Mouse (Mus musculus): ENCODE data around the gene Tmcc2.

Tmcc2 gene

GRCm38 (mm10) chr1:132328565-132328964 is 62.5 kb downstream of the Tmcc2 start:
- Histone ChIP-seq H3K27me3 (ENCODE audit: insufficient read depth, low read length) (peaks cover 29% of the 10 kb centered on the region; the same call in 1 of the 2 replicates), H3K4me1 (replicated peaks; ENCODE audit: low read depth, low read length) (peaks cover 85% of the 10 kb centered on the region), H3K36me3 (ENCODE audit: insufficient read depth, low read length) (peaks cover 80% of the 10 kb centered on the region), H3K4me3 (replicated peaks; ENCODE audit: low read length) (no peak overlapping the region), H3K9me3 (ENCODE audit: low read length) (no peaks in the 10 kb centered on the region)
- TF ChIP-seq NANOG (IDR thresholded peaks at IDR 0.05; ENCODE audit: borderline replicate concordance, low read length) (no peak), CTCF (conservative IDR thresholded peaks at IDR 0.05; ENCODE audit: low read length) (no peak), POU5F1 (IDR thresholded peaks at IDR 0.05; ENCODE audit: borderline replicate concordance, low read length) (no peak)

- H3K9me3 ChIP-seq (ENCODE audit: low read length) = no peaks in the 10 kb centered on the region
- peaks cover 74% of the 10 kb centered on the region for H3K36me3 ChIP-seq (ENCODE audit: insufficient read depth, low read length)
- no peak for TF ChIP-seq NANOG (IDR thresholded peaks at IDR 0.05; ENCODE audit: borderline replicate concordance, low read length)
- TF ChIP-seq CTCF (conservative IDR thresholded peaks at IDR 0.05; ENCODE audit: low read length) = no peak
- TF ChIP-seq POU5F1 (IDR thresholded peaks at IDR 0.05; ENCODE audit: borderline replicate concordance, low read length) = no peak
These were observed 63.6 kb downstream of the Tmcc2 start for GRCm38 (mm10) chr1:132327477-132327876.

GRCm38 (mm10) chr1:132326777-132327176 is 64.3 kb downstream of the Tmcc2 start:
- Histone ChIP-seq H3K4me3 (replicated peaks; ENCODE audit: low read length) (no peak overlapping the region), H3K27me3 (ENCODE audit: insufficient read depth, low read length) (peaks cover 22% of the 10 kb centered on the region; the same call in 1 of the 2 replicates), H3K9me3 (ENCODE audit: low read length) (no peaks in the 10 kb centered on the region), H3K36me3 (ENCODE audit: insufficient read depth, low read length) (peaks cover 67% of the 10 kb centered on the region), H3K4me1 (replicated peaks; ENCODE audit: low read depth, low read length) (peaks cover 85% of the 10 kb centered on the region)
- TF ChIP-seq CTCF (conservative IDR thresholded peaks at IDR 0.05; ENCODE audit: low read length) (no peak), POU5F1 (IDR thresholded peaks at IDR 0.05; ENCODE audit: borderline replicate concordance, low read length) (no peak), NANOG (IDR thresholded peaks at IDR 0.05; ENCODE audit: borderline replicate concordance, low read length) (no peak)

More at GRCm38 (mm10) chr1:132327477-132327876, 63.6 kb downstream of the Tmcc2 start:
- Histone ChIP-seq H3K27me3 (ENCODE audit: insufficient read depth, low read length) (peaks cover 29% of the 10 kb centered on the region; the same call in 1 of the 2 replicates), H3K4me1 (replicated peaks; ENCODE audit: low read depth, low read length) (peaks cover 85% of the 10 kb centered on the region), H3K4me3 (replicated peaks; ENCODE audit: low read length) (no peak overlapping the region; the same call in 1 of the 2 replicates)

GRCm38 (mm10) chr1:132322711-132323542 is 68.2 kb downstream of the Tmcc2 start:
- TF ChIP-seq CTCF (conservative IDR thresholded peaks at IDR 0.05; ENCODE audit: low read length) (no peak), POU5F1 (IDR thresholded peaks at IDR 0.05; ENCODE audit: borderline replicate concordance, low read length) (no peak), NANOG (IDR thresholded peaks at IDR 0.05; ENCODE audit: borderline replicate concordance, low read length) (no peak)

GRCm38 (mm10) chr1:132321821-132322580 is 69.1 kb downstream of the Tmcc2 start:
- H3K27me3 ChIP-seq (ENCODE audit: insufficient read depth, low read length) = peaks cover 13% of the 10 kb centered on the region
- H3K4me1 ChIP-seq (replicated peaks; ENCODE audit: low read depth, low read length) = peaks cover 93% of the 10 kb centered on the region
- H3K4me3 ChIP-seq (replicated peaks; ENCODE audit: low read length) = peak overlapping the region; percentile 64
- peaks cover 54% of the 10 kb centered on the region for H3K36me3 ChIP-seq (ENCODE audit: insufficient read depth, low read length)
- TF ChIP-seq NANOG (IDR thresholded peaks at IDR 0.05; ENCODE audit: borderline replicate concordance, low read length) (no peak), POU5F1 (IDR thresholded peaks at IDR 0.05; ENCODE audit: borderline replicate concordance, low read length) (no peak), CTCF (conservative IDR thresholded peaks at IDR 0.05; ENCODE audit: low read length) (no peak)
- H3K9me3 ChIP-seq (ENCODE audit: low read length) = no peaks in the 10 kb centered on the region

More at GRCm38 (mm10) chr1:132322711-132323542, 68.2 kb downstream of the Tmcc2 start:
- peaks cover 4% of the 10 kb centered on the region; the same call in 1 of the 2 replicates for H3K27me3 ChIP-seq (ENCODE audit: insufficient read depth, low read length)
- H3K9me3 ChIP-seq (ENCODE audit: low read length) = no peaks in the 10 kb centered on the region
- H3K36me3 ChIP-seq (ENCODE audit: insufficient read depth, low read length) = peaks cover 57% of the 10 kb centered on the region
- H3K4me3 ChIP-seq (replicated peaks; ENCODE audit: low read length) = peak overlapping the region; percentile 64
- H3K4me1 ChIP-seq (replicated peaks; ENCODE audit: low read depth, low read length) = peaks cover 93% of the 10 kb centered on the region

GRCm38 (mm10) chr1:132319242-132319641 is 71.8 kb downstream of the Tmcc2 start:
- peaks cover 30% of the 10 kb centered on the region for H3K36me3 ChIP-seq (ENCODE audit: insufficient read depth, low read length)
- H3K4me1 ChIP-seq (replicated peaks; ENCODE audit: low read depth, low read length) = peaks cover 79% of the 10 kb centered on the region

GRCm38 (mm10) chr1:132317894-132318863 is 72.9 kb downstream of the Tmcc2 start:
- Histone ChIP-seq H3K36me3 (ENCODE audit: insufficient read depth, low read length) (peaks cover 30% of the 10 kb centered on the region), H3K27me3 (ENCODE audit: insufficient read depth, low read length) (peaks cover 47% of the 10 kb centered on the region), H3K4me1 (replicated peaks; ENCODE audit: low read depth, low read length) (peaks cover 68% of the 10 kb centered on the region), H3K9me3 (ENCODE audit: low read length) (no peaks in the 10 kb centered on the region), H3K4me3 (replicated peaks; ENCODE audit: low read length) (no peak overlapping the region)
- TF ChIP-seq POU5F1 (IDR thresholded peaks at IDR 0.05; ENCODE audit: borderline replicate concordance, low read length) (no peak), NANOG (IDR thresholded peaks at IDR 0.05; ENCODE audit: borderline replicate concordance, low read length) (no peak), CTCF (conservative IDR thresholded peaks at IDR 0.05; ENCODE audit: low read length) (no peak)

More at GRCm38 (mm10) chr1:132319242-132319641, 71.8 kb downstream of the Tmcc2 start:
- TF ChIP-seq POU5F1 (IDR thresholded peaks at IDR 0.05; ENCODE audit: borderline replicate concordance, low read length) (no peak), CTCF (conservative IDR thresholded peaks at IDR 0.05; ENCODE audit: low read length) (no peak), NANOG (IDR thresholded peaks at IDR 0.05; ENCODE audit: borderline replicate concordance, low read length) (no peak)
- no peak overlapping the region for H3K4me3 ChIP-seq (replicated peaks; ENCODE audit: low read length)
- H3K27me3 ChIP-seq (ENCODE audit: insufficient read depth, low read length) = peaks cover 39% of the 10 kb centered on the region
- no peaks in the 10 kb centered on the region for H3K9me3 ChIP-seq (ENCODE audit: low read length)

All from E14TG2a.4 (cell line).